Mouse (Mus musculus) frontal cortex, postnatal 10 days (tissue): Measurements from ENCODE around the gene Hspb2.

Source experiments
- DNase-seq, 2 experiments: peaks; one replicate each; pipeline ENCODE4 v3.0.0; 2022; ENCODE audit warnings: low spot score in 2 of 2, mixed read lengths in 1 of 2

The Hspb2 gene

DNA sequence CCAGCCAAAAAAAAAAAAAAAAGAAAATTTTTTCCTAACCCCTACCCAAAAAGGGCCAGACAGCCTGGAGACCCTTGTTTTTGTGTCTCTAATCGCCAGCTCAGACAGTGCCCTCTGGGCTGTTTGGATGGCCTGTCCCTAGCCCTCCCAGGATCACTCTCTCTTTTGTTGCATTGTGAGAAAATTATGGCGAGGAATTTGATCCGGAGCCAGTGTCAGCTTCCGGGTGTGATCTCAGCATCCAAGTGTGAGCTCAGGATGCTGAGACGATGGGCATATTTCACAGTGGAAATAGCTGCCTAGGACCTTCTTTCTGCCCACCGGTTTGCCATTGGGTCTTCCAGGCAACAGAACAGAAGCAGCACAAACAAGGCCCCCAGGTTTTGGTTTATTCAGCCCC lies 1.4 kb downstream of the Hspb2 start:
- DNase-seq = no peak

GRCm38 (mm10) chr9:50746214-50746677 lies 5.9 kb downstream of the Hspb2 start, which contains the start of gene 2310030G06Rik:
Gene 2310030G06Rik, minus strand, starts transcription at chr9:50746536.
- no peak for DNase-seq

DNA sequence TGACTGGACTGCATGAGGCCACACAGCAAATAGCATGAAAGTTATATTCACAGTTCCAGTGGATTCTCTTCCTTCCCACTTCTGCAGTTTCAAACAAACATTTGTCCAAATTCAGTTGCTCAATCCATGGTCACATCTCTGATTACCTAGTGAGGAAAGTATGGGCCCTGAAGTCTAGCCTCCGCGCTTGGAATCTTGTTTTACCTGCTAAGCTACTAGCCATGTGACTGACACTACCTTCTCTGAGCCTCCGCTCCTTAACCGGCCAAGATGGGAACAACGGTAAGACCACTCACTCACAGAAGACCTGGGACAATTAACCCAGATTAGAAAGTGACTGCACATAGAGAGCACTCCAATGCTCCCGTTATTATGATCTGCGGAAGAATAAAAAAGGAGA lies 6.3 kb downstream of the Hspb2 start:
- no peak for DNase-seq

GRCm38 (mm10) chr9:50742744-50743143 lies 9.4 kb downstream of the Hspb2 start:
- no peak for DNase-seq

DNA sequence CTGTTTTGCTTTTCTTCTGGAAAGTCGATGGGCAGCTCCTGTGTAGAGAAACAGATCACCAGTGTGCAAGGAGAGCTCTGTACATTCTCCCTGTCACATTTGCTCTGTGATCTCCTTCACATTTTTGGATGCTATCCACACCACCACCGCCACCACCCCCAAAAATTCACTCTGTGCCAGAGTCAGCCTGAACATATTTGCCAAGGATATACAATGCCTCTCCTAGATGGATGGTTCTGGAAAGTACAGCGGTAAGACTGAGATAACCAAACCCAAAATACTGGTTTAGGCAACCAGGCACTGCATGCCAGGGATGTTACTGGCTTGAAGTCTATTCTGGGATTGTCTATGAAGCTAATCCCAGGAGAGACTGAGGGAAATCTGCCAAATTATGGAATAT lies 9.9 kb downstream of the Hspb2 start:
- DNase-seq = no peak

DNA sequence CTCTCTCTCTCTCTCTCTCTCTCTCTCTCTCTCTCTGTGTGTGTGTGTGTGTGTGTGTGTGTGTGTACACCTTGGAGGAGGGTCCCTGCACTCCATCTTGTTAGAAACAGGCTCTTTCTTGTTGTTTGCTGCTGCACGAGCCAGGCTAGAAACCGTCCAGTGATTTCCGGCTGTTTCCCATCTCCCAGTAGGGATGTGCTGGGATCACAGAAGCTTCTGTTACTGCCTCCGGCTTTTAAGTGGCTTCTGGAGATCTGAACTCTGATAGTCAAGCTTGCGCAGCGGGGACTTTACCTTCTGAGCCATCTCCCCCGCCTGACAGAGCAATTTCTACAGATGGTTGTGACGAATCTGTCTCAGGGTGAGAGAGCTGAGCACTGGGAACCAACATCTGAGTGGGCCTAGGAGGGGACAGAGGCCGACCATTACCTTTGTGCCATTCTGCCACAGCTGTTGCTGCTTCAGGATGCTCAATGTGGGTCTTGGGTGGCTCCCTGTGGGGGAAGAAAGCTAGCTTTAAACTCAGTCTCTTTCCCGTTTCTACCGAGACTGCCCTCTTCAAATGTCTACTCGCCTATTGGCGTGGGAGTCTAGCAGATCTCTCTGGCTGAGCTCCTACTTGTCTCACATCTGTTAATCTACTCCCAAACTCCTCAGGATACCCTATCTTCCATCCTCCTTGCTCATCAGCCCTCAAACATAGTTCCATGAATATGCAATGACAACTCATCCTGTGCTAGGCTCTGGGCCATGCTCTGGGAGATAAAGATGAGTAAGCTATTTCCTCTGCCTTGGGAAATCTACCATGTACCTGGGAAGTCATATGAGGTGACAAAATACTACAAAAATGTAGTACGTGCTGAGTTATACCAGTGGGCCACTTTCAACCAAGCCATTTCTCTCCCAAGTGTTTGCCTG lies 11.0 kb downstream of the Hspb2 start:
- DNase-seq = no peak

GRCm38 (mm10) chr9:50738914-50739870 lies 13.0 kb downstream of the Hspb2 start, which contains the start of gene Dixdc1:
Gene Dixdc1, minus strand, starts transcription at chr9:50739517.
- DNase-seq = peak; percentile 87 to 92

- no peak for DNase-seq
Measured at GRCm38 (mm10) chr9:50734989-50735388, 17.2 kb downstream of the Hspb2 start.

DNA sequence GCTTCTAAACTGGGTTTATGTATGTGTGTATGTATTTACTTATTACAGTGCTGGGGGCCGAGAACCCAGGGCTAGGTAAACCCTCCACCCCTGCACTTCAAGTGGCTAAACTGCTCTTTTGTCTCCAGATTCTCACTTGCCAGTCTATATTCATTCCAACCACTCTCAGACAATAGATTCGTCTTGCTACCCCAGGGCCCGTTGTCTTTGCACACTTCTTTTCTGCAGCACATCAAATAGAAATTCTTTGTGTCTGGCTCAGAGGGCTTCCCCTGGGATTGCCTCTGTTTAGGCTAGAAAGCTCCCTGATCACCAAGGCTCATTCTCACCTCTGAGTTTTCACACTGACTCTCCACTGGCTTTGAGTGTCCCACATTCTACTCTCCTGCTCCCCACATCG lies 19.6 kb downstream of the Hspb2 start:
- DNase-seq = no peak

DNA sequence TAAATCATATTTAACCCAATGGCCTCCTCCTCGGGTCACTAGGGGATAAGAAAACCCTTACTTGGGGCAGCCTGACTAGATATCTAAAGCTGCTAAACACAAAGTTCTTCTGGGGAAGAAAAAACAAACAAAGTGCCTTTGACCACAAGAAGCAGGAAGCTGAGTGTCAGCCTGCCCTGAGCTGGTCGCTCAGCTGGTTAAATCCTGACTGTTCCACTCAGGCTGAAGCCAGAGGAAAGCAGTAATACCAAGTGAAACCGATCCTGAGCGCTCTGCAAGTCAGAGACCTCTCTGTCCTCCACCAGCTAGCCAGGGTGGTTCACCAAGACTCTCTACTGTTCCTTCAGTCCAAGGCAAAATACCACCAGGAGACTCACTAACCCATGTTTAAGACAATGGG lies 22.6 kb downstream of the Hspb2 start:
- DNase-seq = no peak

- peak; percentile 87 to 88 for DNase-seq
Measured at GRCm38 (mm10) chr9:50727925-50728651, 24.1 kb downstream of the Hspb2 start.

GRCm38 (mm10) chr9:50727171-50727924 lies 24.8 kb downstream of the Hspb2 start:
- peak; percentile 41 to 55 for DNase-seq

DNA sequence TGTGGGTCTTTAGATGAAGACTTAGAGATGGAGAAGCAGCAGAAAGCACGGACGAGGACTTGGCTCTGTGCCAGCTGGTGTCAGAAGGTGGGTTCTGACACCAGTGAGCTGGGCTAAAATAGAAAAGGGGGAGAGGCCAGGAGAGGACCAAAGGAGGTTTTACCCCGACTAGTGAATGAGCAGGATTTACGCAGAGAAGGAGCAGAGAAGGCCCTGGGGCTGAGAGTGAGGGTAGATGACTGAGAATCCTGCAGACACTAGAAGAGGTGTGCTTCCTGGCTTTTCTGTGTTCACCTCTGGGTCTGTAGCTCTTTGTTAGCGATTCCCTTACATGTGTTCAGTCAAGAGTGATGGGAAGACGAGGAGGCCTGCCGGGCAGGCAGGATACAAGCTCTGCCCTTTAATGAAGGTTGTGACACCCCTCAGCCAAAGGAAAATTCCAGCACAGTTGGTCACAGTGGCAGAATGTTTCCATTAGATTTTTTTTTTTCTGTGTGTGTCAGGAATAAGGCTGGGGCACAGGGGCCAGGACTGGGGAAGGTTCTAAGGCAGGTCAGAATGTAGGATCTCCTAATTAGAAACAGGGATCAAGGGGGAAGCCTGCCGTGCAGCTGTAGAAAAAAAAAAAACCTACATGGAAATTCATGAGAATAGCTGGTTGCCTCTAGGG lies 26.1 kb downstream of the Hspb2 start:
- no peak for DNase-seq

- no peak for DNase-seq
Measured at GRCm38 (mm10) chr9:50724661-50725330, 27.4 kb downstream of the Hspb2 start.

DNA sequence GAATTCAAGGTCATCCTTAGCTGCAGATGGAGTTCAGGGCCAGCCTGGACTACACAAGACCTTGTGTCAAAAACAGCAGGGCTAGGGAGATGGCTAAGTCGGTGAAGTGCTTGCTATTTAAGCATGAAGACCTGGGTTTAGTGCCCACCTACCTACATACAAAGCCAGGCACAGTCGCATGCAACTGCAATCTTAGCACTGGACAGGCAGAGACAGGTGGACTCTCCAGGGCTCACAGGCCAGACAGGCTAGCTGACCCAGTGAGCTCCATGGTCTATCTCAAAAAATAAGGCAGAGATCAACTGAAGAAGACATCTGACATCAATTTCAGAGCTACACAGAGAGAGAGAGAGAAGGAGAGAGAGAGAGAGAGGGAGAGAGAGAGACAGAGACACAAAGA lies 28.0 kb downstream of the Hspb2 start:
- no peak for DNase-seq

DNA sequence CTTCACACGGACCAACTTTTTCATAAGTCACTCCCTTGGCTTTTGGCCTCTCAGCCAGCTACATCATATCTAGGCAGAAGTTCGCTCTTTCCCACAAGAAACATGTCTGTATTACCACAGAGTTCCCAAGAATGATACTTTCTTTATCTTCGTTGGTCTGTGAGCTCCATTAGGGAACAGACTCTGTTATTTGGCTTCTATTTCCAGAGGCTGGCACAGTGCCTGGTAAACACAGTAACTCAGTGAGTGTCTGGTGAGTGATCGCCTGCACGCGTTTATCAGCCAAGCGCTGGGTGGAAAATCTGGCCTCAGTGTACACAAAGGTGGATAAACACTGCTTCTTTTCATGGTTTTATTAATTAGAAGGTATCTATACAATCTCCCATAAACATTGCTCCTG lies 28.7 kb downstream of the Hspb2 start:
- peak in 1 of 2 experiments; percentile 51 for DNase-seq

GRCm38 (mm10) chr9:50722451-50722911 lies 29.7 kb downstream of the Hspb2 start:
- DNase-seq = no peak

DNA sequence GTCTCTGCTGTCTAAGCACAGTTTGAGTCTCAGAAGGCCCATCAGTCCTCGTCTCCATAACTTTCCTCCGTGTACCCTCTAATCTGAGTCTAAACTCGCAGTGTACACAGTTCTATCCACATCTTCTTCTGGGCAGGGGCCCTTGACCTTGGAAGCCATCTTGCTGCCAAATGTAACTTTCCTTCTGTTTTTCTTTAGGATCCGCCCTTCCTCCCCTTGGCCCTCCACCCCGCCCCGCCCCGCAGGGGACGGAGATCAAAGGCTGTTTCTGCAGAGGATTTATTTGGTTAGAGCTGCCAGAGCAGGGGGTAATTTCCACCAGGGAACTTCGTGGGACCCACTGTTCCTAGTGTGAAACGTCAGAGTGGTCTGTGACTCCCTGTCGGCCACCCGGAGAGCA lies 31.1 kb downstream of the Hspb2 start:
- DNase-seq = no peak

DNA sequence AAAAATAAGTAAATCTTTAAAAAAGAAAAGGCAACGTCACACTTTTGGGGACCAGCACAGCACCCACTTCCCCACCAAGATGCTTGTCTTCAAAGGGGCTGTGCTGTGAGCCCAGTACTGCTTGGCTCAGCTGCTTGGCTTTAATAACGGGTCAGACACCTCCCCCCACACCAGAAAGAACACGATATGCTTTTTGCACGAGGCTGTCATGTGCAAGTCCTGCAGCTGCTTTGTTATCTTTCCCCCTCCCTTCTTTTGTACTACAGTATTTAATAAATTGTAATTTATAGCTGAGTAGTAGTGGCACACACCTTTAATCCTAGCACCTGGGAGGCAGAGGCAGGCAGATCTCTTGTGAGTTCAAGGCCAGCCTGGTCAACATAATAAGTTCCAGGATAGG lies 33.3 kb downstream of the Hspb2 start:
- no peak for DNase-seq

- no peak for DNase-seq
Measured at GRCm38 (mm10) chr9:50714188-50714587, 38.0 kb downstream of the Hspb2 start.
